Mouse (Mus musculus) liver, embryonic 14.5 days (tissue): ENCODE measurements around the gene Lrrc10. TPM values are rescaled to one million over a fixed set of nuclear protein-coding genes. Genes with fewer than 3 reads are reported as not detected.
"Not testable (repeated sequence)": the region's sequence is repeated elsewhere in the genome, so short reads cannot be mapped to it uniquely, and the experiment has no call there.

Experiments used
- ATAC-seq: fragments of 200-750 bp; cut with Nextera tagmentation; 2 replicates; pipeline ENCODE4 v1.8.0; 2017; ENCODE audit warnings: moderate number of reproducible peaks, mild to moderate bottlenecking, moderate library complexity; ENCODE audit not compliant: insufficient read depth
- DNase-seq, 3 experiments: peaks; one replicate each; pipeline ENCODE4 v3.0.0-alpha.2; 2012 to 2013; ENCODE audit warnings: low read depth in 3 of 3, low spot score in 3 of 3
- H3K27ac ChIP-seq: fragments of 300-500 bp; sonication (generic); 2 replicates; pipeline ENCODE4 v1.5.1; 2014; ENCODE audit warnings: moderate library complexity, mild to moderate bottlenecking, control low read depth, inconsistent platforms
- H3K27me3 ChIP-seq: fragments of 300-500 bp; sonication (generic); 2 replicates; pipeline ENCODE4 v1.6.1; 2014; ENCODE audit warnings: mild to moderate bottlenecking, low read length, moderate library complexity; ENCODE audit not compliant: control insufficient read depth, insufficient read depth
- H3K36me3 ChIP-seq: fragments of 300-500 bp; sonication (generic); replicated peaks from 2 replicates; pipeline ENCODE4 v1.6.1; 2014; ENCODE audit warnings: low read depth; ENCODE audit not compliant: control insufficient read depth, insufficient read depth
- H3K4me1 ChIP-seq, 2 experiments: fragments of 200-500 bp in 1 of 2; fragments of 300-500 bp in 1 of 2; sonication (generic) in 1 of 2; replicated peaks; 2 replicates each; pipeline ENCODE4 v1.6.1; 2012 to 2014; ENCODE audit warnings: antibody characterized with exemption in 1 of 2, inconsistent platforms in 1 of 2, low read length in 1 of 2; ENCODE audit not compliant: control insufficient read depth in 2 of 2, insufficient read depth in 2 of 2
- H3K4me2 ChIP-seq: fragments of 300-500 bp; sonication (generic); 2 replicates; pipeline ENCODE4 v1.6.1; 2014; ENCODE audit warnings: low read depth, mild to moderate bottlenecking, control low read depth, moderate library complexity
- H3K4me3 ChIP-seq, 2 experiments: fragments of 200-500 bp in 1 of 2; fragments of 300-500 bp in 1 of 2; sonication (generic) in 1 of 2; 2 replicates each; pipeline ENCODE4 v1.5.1; 2012 to 2014; ENCODE audit warnings: low read depth in 2 of 2, low read length in 2 of 2, mild to moderate bottlenecking in 2 of 2, control low read depth in 1 of 2, inconsistent platforms in 1 of 2, moderate library complexity in 1 of 2; ENCODE audit not compliant: insufficient read depth in 1 of 2
- H3K9ac ChIP-seq: fragments of 300-500 bp; sonication (generic); replicated peaks from 2 replicates; pipeline ENCODE4 v1.6.1; 2014; ENCODE audit warnings: mild to moderate bottlenecking, control low read depth, moderate library complexity
- H3K9me3 ChIP-seq: fragments of 300-500 bp; sonication (generic); 2 replicates; pipeline ENCODE4 v1.6.1; 2016; ENCODE audit warnings: low read length, mixed read lengths; ENCODE audit not compliant: control insufficient read depth
- CTCF ChIP-seq: IDR thresholded peaks from 2 replicates; pipeline ENCODE4 v1.5.1; 2016; ENCODE audit warnings: antibody characterized with exemption, low read depth, control low read depth
- EP300 ChIP-seq: IDR thresholded peaks from 2 replicates; pipeline ENCODE4 v1.6.1; 2016; ENCODE audit warnings: antibody characterized with exemption, low read depth
- WGBS: fragments of 180-500 bp; shearing (Covaris S2); extraction: QIAGEN DNeasy Blood & Tissue Kit; methylation state at CpG from one replicate; pipeline ENCODE4 v1.1.7; 2014; ENCODE audit not compliant: insufficient replicate concordance; 5-methylcytosine and 5-hydroxymethylcytosine counted together
- polyA plus RNA-seq, 2 experiments: library from polyadenylated mRNA; depleted of rRNA in 1 of 2; stranded (reverse) in 1 of 2; unstranded in 1 of 2; fragments of >200 nt; fragmentation: Nextera tagmentation in 1 of 2; extraction: Ambion mirVana in 1 of 2; gene quantifications; 2 replicates each; pipeline versions ENCODE4 v1.2.1 to v1.2.3; 2012 to 2014

The Lrrc10 gene
- polyA plus RNA-seq, 2 experiments = not detected

DNA sequence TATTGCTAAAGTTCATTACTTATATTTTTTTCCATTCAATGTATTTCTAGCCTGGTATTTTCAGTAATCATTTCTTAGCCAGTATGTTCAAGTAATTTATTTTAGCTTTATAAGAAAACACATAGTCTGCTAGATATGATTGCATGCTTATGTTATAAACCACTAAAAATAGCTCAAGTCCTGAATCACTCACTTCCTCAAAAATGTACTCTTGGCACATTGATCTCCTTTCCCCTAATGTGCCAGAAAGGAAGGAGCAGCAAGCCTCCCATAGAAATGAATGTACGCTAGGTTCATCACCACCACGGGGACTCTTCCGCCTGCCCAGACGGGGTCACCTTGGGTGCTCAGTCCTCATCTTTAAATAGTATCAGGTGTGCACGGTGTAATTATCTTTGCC, 30.6 kb upstream of the Lrrc10 start:
- Histone ChIP-seq H3K27me3 (no peaks in the 10 kb centered on the region), H3K36me3 (no peaks in the 10 kb centered on the region), H3K9me3 (no peaks in the 10 kb centered on the region; the same call in none of the 2 replicates), H3K4me1 (no peaks in the 10 kb centered on the region), H3K27ac (no peak overlapping the region), H3K9ac (no peak overlapping the region), H3K4me3 (no peak overlapping the region), H3K4me2 (no peak overlapping the region)
- TF ChIP-seq CTCF = no peak
- TF ChIP-seq EP300 = no peak
- no peak for DNase-seq
- 75% methylated on average over 5 of the region's 5 CpGs for WGBS
- no peak for ATAC-seq

DNA sequence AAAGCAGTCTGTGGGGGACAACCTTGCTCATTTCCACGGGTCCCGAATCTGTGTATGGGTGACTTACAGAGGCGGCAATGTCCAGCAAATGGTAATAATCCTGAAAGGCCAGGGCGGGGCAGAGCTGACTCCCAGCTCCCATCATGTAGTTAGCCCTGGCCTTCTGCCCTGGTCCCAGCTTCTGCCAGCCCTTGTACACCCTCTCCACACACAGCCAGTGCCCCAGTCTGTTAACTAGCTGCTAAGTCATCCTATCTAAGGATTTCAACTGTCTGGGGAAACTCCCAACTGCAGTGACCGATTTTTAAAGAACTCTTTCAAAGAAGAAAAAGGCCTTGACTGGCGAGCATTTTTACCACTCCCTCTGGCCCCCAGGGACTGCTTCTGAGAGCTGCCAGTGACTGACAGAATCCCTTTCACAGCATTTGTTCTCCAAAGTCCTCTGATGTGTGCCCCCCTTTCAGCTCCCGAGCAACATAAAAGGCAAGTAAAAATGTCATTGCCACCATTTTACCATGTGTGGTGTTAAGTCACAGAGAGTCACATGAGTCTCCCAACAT, 26.8 kb upstream of the Lrrc10 start:
- Histone ChIP-seq H3K9me3 (no peaks in the 10 kb centered on the region; the same call in none of the 2 replicates), H3K4me1 (no peaks in the 10 kb centered on the region), H3K4me2 (no peak overlapping the region), H3K9ac (no peak overlapping the region), H3K27me3 (peaks cover 2% of the 10 kb centered on the region; the same call in 1 of the 2 replicates), H3K36me3 (no peaks in the 10 kb centered on the region), H3K4me3 (no peak overlapping the region), H3K27ac (no peak overlapping the region)
- WGBS = 63% methylated on average over 7 of the region's 7 CpGs
- DNase-seq = no peak
- TF ChIP-seq EP300 (no peak), CTCF (no peak)
- no peak for ATAC-seq

- no peak for DNase-seq
- no peak for ATAC-seq
- 47% methylated on average over 21 of the region's 21 CpGs for WGBS
These were observed 24.0 kb upstream of the Lrrc10 start for GRCm38 (mm10) chr10:117021020-117021754.

GRCm38 (mm10) chr10:117023693-117024092, 21.4 kb upstream of the Lrrc10 start:
- no peak for TF ChIP-seq CTCF
- no peak for TF ChIP-seq EP300
- no peak overlapping the region for H3K9ac ChIP-seq
- H3K27me3 ChIP-seq = peaks cover 2% of the 10 kb centered on the region; the same call in 1 of the 2 replicates
- H3K4me1 ChIP-seq = no peaks in the 10 kb centered on the region
- WGBS = 32% methylated on average over 16 of the region's 16 CpGs
- no peaks in the 10 kb centered on the region for H3K9me3 ChIP-seq
- no peak overlapping the region for H3K4me2 ChIP-seq
- no peak overlapping the region for H3K27ac ChIP-seq
- ATAC-seq = no peak
- H3K36me3 ChIP-seq = no peaks in the 10 kb centered on the region
- no peak for DNase-seq
- no peak overlapping the region for H3K4me3 ChIP-seq

More at GRCm38 (mm10) chr10:117021020-117021754, 24.0 kb upstream of the Lrrc10 start:
- Histone ChIP-seq H3K27ac (no peak overlapping the region), H3K9ac (no peak overlapping the region), H3K4me1 (no peaks in the 10 kb centered on the region), H3K4me3 (no peak overlapping the region), H3K4me2 (no peak overlapping the region), H3K36me3 (no peaks in the 10 kb centered on the region), H3K27me3 (peaks cover 2% of the 10 kb centered on the region; the same call in 1 of the 2 replicates), H3K9me3 (no peaks in the 10 kb centered on the region; the same call in none of the 2 replicates)
- TF ChIP-seq CTCF = no peak
- no peak for TF ChIP-seq EP300

DNA sequence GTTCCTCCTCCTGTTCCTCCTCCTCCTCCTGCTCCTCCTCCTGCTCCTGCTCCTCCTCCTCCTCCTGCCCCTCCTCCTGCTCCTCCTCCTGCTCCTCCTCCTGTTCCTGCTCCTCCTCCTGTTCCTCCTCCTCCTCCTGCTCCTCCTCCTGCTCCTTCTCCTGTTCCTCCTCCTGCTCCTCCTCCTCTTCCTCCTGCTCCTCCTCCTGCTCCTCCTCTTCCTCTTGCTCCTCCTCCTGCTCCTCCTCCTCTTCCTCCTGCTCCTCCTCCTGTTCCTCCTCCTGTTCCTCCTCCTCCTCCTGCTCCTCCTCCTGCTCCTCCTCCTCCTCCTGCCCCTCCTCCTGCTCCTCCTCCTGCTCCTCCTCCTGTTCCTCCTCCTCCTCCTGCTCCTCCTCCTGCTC, 19.4 kb upstream of the Lrrc10 start:
- not testable (repeated sequence) for H3K27me3 ChIP-seq, H3K9me3 ChIP-seq, H3K4me2 ChIP-seq, H3K36me3 ChIP-seq, H3K4me3 ChIP-seq, DNase-seq, H3K27ac ChIP-seq, H3K4me1 ChIP-seq, H3K9ac ChIP-seq, ATAC-seq
